Mouse (Mus musculus): ENCODE results near the gene Sun1. TPM values are rescaled to one million over a fixed set of nuclear protein-coding genes. Genes with fewer than 3 reads are reported as not detected.

Gene Sun1
- polyA plus RNA-seq (2012; ENCODE audit: insufficient read depth, insufficient read length, missing spikeins) = 21.8 and 25.2 TPM in 2 replicates

GRCm38 (mm10) chr5:139199995-139200769, at the start of gene Sun1:
Gene Sun1, plus strand, starts transcription at chr5:139200637.
- Histone ChIP-seq H3K4me3 (ENCODE audit: insufficient read depth, low read length) (peak within 1 kb of the TSS; percentile 86), H3K4me1 (ENCODE audit: control insufficient read depth, insufficient read depth, low read length) (peaks cover 28% of the 10 kb centered on the region), H3K27ac (ENCODE audit: insufficient read depth, low read depth, low read length) (peak within 1 kb of the TSS; percentile 15; the same call in 1 of the 2 replicates)
- TF ChIP-seq CTCF (IDR thresholded peaks at IDR 0.05; ENCODE audit: low read depth, low read length) = no peak
- TF ChIP-seq POLR2A (IDR thresholded peaks at IDR 0.05; ENCODE audit: borderline replicate concordance, low read depth, low read length) = no peak

- H3K27ac ChIP-seq (ENCODE audit: insufficient read depth, low read depth, low read length) = no peak overlapping the region
- no peak overlapping the region for H3K4me3 ChIP-seq (ENCODE audit: insufficient read depth, low read length)
- H3K4me1 ChIP-seq (ENCODE audit: control insufficient read depth, insufficient read depth, low read length) = no peaks in the 10 kb centered on the region
- TF ChIP-seq CTCF (IDR thresholded peaks at IDR 0.05; ENCODE audit: low read depth, low read length) (no peak), POLR2A (IDR thresholded peaks at IDR 0.05; ENCODE audit: borderline replicate concordance, low read depth, low read length) (no peak)
These were observed 39.5 kb upstream of the Sun1 start for GRCm38 (mm10) chr5:139160899-139161298.

- no peak overlapping the region for H3K4me3 ChIP-seq (ENCODE audit: insufficient read depth, low read length)
- H3K4me1 ChIP-seq (ENCODE audit: control insufficient read depth, insufficient read depth, low read length) = no peaks in the 10 kb centered on the region
- H3K27ac ChIP-seq (ENCODE audit: insufficient read depth, low read depth, low read length) = no peak overlapping the region
- no peak for TF ChIP-seq POLR2A (IDR thresholded peaks at IDR 0.05; ENCODE audit: borderline replicate concordance, low read depth, low read length)
- TF ChIP-seq CTCF (IDR thresholded peaks at IDR 0.05; ENCODE audit: low read depth, low read length) = no peak
These were observed 38.8 kb upstream of the Sun1 start for GRCm38 (mm10) chr5:139161632-139162031.

GRCm38 (mm10) chr5:139166781-139167361, 33.6 kb upstream of the Sun1 start:
- H3K4me3 ChIP-seq (ENCODE audit: insufficient read depth, low read length) = no peak overlapping the region
- H3K4me1 ChIP-seq (ENCODE audit: control insufficient read depth, insufficient read depth, low read length) = no peaks in the 10 kb centered on the region
- no peak for TF ChIP-seq CTCF (IDR thresholded peaks at IDR 0.05; ENCODE audit: low read depth, low read length)
- TF ChIP-seq POLR2A (IDR thresholded peaks at IDR 0.05; ENCODE audit: borderline replicate concordance, low read depth, low read length) = no peak
- no peak overlapping the region for H3K27ac ChIP-seq (ENCODE audit: insufficient read depth, low read depth, low read length)

GRCm38 (mm10) chr5:139167548-139167947, 32.9 kb upstream of the Sun1 start:
- H3K4me1 ChIP-seq (ENCODE audit: control insufficient read depth, insufficient read depth, low read length) = no peaks in the 10 kb centered on the region
- H3K27ac ChIP-seq (ENCODE audit: insufficient read depth, low read depth, low read length) = no peak overlapping the region
- no peak for TF ChIP-seq CTCF (IDR thresholded peaks at IDR 0.05; ENCODE audit: low read depth, low read length)
- no peak for TF ChIP-seq POLR2A (IDR thresholded peaks at IDR 0.05; ENCODE audit: borderline replicate concordance, low read depth, low read length)
- H3K4me3 ChIP-seq (ENCODE audit: insufficient read depth, low read length) = no peak overlapping the region

- Histone ChIP-seq H3K27ac (ENCODE audit: insufficient read depth, low read depth, low read length) (no peak overlapping the region), H3K4me3 (ENCODE audit: insufficient read depth, low read length) (no peak overlapping the region), H3K4me1 (ENCODE audit: control insufficient read depth, insufficient read depth, low read length) (no peaks in the 10 kb centered on the region)
- TF ChIP-seq CTCF (IDR thresholded peaks at IDR 0.05; ENCODE audit: low read depth, low read length) = no peak
- no peak for TF ChIP-seq POLR2A (IDR thresholded peaks at IDR 0.05; ENCODE audit: borderline replicate concordance, low read depth, low read length)
These were observed 28.5 kb upstream of the Sun1 start for GRCm38 (mm10) chr5:139171929-139172328.

- TF ChIP-seq CTCF (IDR thresholded peaks at IDR 0.05; ENCODE audit: low read depth, low read length) = no peak
- no peak for TF ChIP-seq POLR2A (IDR thresholded peaks at IDR 0.05; ENCODE audit: borderline replicate concordance, low read depth, low read length)
- H3K4me3 ChIP-seq (ENCODE audit: insufficient read depth, low read length) = no peak overlapping the region
- H3K27ac ChIP-seq (ENCODE audit: insufficient read depth, low read depth, low read length) = no peak overlapping the region
- H3K4me1 ChIP-seq (ENCODE audit: control insufficient read depth, insufficient read depth, low read length) = no peaks in the 10 kb centered on the region
These were observed 26.3 kb upstream of the Sun1 start for GRCm38 (mm10) chr5:139174141-139174540.

GRCm38 (mm10) chr5:139174556-139175547, 25.6 kb upstream of the Sun1 start:
- TF ChIP-seq POLR2A (IDR thresholded peaks at IDR 0.05; ENCODE audit: borderline replicate concordance, low read depth, low read length) = no peak
- no peak for TF ChIP-seq CTCF (IDR thresholded peaks at IDR 0.05; ENCODE audit: low read depth, low read length)
- H3K27ac ChIP-seq (ENCODE audit: insufficient read depth, low read depth, low read length) = no peak overlapping the region
- no peaks in the 10 kb centered on the region for H3K4me1 ChIP-seq (ENCODE audit: control insufficient read depth, insufficient read depth, low read length)
- no peak overlapping the region for H3K4me3 ChIP-seq (ENCODE audit: insufficient read depth, low read length)

- peak; percentile 79 for TF ChIP-seq CTCF (IDR thresholded peaks at IDR 0.05; ENCODE audit: low read depth, low read length)
- no peak for TF ChIP-seq POLR2A (IDR thresholded peaks at IDR 0.05; ENCODE audit: borderline replicate concordance, low read depth, low read length)
- H3K4me1 ChIP-seq (ENCODE audit: control insufficient read depth, insufficient read depth, low read length) = no peaks in the 10 kb centered on the region
- H3K4me3 ChIP-seq (ENCODE audit: insufficient read depth, low read length) = no peak overlapping the region
- no peak overlapping the region for H3K27ac ChIP-seq (ENCODE audit: insufficient read depth, low read depth, low read length)
These were observed 21.4 kb upstream of the Sun1 start for GRCm38 (mm10) chr5:139178895-139179631.
